Comparison of ENCODE assay signal across 25 mouse cellular contexts in the genomic region with DNA sequence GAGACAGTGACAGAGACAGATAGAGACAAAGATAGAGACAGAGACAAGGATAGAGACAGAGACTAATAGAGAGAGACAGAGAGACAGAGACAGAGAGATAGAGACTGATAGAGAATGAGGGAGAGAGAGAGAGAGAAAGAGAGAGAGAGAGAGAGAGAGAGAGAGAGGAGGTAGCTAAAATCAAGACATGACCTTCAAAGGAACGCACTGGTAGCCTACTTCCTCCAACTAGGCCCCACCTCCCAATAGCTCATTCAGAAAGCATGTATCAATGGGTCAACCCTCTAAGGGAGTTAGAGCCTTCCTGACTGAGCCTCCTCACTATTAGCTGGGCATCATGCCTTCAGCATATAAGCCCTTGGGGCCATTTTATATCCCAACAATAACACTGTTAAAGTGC. TPM values are rescaled to one million over a fixed set of nuclear protein-coding genes. Genes with fewer than 3 reads are reported as not detected.
"Had no signal": no experiment of that assay in that cellular context is flagged by ENCODE, and none has a peak within 500 bp of the region (broad histone marks: within the 10 kb centered on the region; RNA-seq: fewer than 3 reads in every experiment).

No protein-coding gene starts in this region.

- H3K36me3 ChIP-seq: heart, embryonic 10.5 days; heart, embryonic 12.5 days; hindbrain, embryonic 10.5 days; hindbrain, embryonic 12.5 days; limb, embryonic 13.5 days; limb, embryonic 15.5 days; liver, embryonic 12.5 days had no signal

- DNase-seq: gastrocnemius, postnatal 14 days; gastrocnemius, postnatal 36 days; heart, adult 11 months; heart, postnatal 10 days; heart, postnatal 4 days; kidney, adult 11 months; kidney, adult 2 months; kidney, postnatal 10 days; kidney, postnatal 36 days; layer of hippocampus, adult 9-11 months; layer of hippocampus, postnatal 36 days; left cerebral cortex, postnatal 4 days had no signal

- ATAC-seq: hindbrain, embryonic 16.5 days; intestine, embryonic 16.5 days; liver, embryonic 12.5 days had no signal

- H3K4me3 ChIP-seq: heart, embryonic 10.5 days; heart, embryonic 12.5 days; hindbrain, embryonic 10.5 days; hindbrain, embryonic 12.5 days; limb, embryonic 13.5 days; limb, embryonic 15.5 days; liver, embryonic 12.5 days had no signal

- H3K4me2 ChIP-seq: heart, embryonic 12.5 days; hindbrain, embryonic 12.5 days; hindbrain, embryonic 14.5 days; limb, embryonic 13.5 days; limb, embryonic 15.5 days; liver, embryonic 12.5 days had no signal

- H3K9ac ChIP-seq: heart, embryonic 12.5 days; hindbrain, embryonic 12.5 days; hindbrain, embryonic 14.5 days; limb, embryonic 13.5 days; limb, embryonic 15.5 days; liver, embryonic 12.5 days; liver, embryonic 14.5 days had no signal

- H3K9me3 ChIP-seq: heart, embryonic 10.5 days; hindbrain, embryonic 10.5 days; hindbrain, embryonic 12.5 days; limb, embryonic 13.5 days; limb, embryonic 15.5 days; liver, embryonic 12.5 days had no signal

- H3K27me3 ChIP-seq: hindbrain, embryonic 12.5 days; limb, embryonic 13.5 days; limb, embryonic 15.5 days; liver, embryonic 12.5 days had no signal

- H3K27ac ChIP-seq: heart, embryonic 10.5 days; hindbrain, embryonic 10.5 days; hindbrain, embryonic 12.5 days; hindbrain, embryonic 14.5 days; limb, embryonic 13.5 days; limb, embryonic 15.5 days; liver, embryonic 12.5 days; liver, embryonic 14.5 days had no signal

- H3K4me1 ChIP-seq: hindbrain, embryonic 12.5 days; liver, embryonic 12.5 days had no signal

RNA-seq across cellular contexts. Expression of a gene that starts 43.2 kb away (rescaled TPM):
- total RNA-seq: gastrocnemius, adult 8-10 months; gastrocnemius, postnatal 36 days; liver, adult 2 months had no signal
- polyA plus RNA-seq: liver, adult 2 months had no signal
